Mouse (Mus musculus) cerebellum, adult (tissue): ENCODE measurements around the gene Drosha.

Experiments used
- ATAC-seq: cut with Nextera tagmentation; 2 replicates; pipeline ENCODE4 v1.9.2; 2017; ENCODE audit warnings: mild to moderate bottlenecking, moderate library complexity, mixed read lengths; ENCODE audit not compliant: insufficient number of reproducible peaks, low FRiP score, low TSS enrichment

The Drosha gene

DNA sequence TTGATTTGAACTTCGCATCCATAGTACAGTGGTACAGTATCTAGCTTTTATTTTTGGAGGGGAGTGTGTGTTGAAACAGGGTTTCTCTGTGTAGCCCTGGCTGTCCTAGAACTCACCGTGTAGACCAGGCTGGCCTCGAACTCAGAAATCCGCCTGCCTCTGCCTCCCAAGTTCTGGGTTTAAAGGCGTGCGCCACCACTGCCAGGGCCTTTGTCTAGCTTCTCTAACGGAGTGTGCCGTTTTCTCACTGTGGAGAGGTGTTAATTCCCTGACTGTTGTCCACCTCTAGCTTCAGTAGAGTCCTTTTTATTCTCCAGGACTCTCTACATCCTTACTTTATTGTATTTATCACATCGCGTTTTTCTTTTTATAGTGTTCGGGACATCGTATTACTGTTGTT, 793 bp downstream of the Drosha start:
- ATAC-seq: no peak

DNA sequence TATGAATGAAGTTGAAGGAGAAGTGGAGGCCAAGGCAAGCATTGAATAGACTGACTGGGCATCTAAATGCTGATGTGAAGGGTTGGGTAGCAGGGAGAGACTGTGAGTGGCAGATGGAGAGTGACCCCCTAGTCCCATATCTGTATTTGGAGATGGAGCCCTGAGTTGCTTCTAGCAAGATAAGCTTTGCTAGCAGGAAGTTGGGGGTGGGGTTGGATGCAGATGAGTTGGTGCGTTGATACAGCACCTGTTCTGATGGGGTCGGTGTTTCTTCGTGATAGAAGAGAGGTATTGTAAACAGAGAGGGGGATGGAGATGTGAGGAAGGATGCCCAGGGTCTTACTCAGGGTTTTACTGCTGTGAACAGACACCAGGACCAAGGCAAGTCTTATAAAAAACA, 5.3 kb downstream of the Drosha start:
- ATAC-seq: no peak

DNA sequence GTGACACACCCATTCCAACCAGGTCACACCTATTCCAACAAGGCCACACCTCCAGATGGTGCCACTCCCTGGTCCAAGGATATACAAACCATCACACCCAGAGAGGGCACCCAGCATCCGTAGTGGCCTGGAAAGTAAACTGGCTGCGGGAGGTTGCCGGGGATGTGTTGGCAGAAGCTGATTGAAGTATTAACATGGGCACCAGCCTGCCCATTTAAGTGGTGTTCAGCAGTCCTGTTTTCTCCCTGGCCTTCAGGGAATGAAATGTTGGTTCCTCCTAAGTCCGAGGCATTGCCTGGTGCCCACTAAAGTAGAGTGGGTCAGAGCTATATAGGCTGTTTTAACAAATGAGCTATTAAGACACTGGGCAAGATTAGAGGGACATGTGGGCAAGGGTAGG, 8.0 kb downstream of the Drosha start:
- ATAC-seq: no peak

GRCm38 (mm10) chr15:12833385-12833784, 8.8 kb downstream of the Drosha start:
- no peak for ATAC-seq

DNA sequence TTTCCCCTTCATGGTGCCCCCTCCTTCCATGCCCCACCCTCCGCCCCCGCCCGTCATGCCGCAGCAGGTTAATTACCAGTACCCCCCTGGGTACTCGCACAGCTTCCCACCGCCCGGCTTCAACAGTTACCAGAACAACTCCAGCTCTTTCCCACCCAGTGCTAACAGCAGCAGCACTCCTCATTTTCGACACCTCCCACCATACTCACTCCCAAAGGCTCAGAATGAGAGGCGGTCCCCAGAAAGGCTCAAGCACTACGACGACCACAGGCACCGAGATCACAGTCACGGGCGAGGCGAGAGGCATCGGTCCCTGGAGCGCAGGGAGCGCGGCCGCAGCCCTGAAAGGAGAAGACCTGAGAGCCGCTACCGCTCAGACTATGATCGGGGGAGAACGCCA, 9.6 kb downstream of the Drosha start:
- ATAC-seq: 0 out of 2 replicates have a peak, but pooled peaks have one; percentile 3

DNA sequence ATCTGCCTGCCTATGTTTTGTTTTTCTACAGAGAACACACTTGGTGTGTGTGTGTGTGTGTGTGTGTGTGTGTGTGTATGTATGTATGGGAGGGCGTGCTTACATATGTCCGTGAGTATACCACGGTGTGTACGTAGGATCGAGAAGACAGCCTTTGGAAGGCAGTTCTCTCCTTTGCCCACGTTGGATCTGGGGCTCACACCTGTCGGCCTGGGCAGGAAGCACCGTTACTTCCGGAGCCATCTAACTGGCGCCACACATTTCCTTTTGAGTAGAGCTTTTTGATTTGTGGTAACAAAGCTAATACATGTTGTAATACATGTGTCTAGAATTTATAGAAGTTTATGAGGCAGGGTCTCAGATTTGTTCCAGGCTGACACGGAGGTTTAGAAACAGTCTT, 16.1 kb downstream of the Drosha start:
- no peak for ATAC-seq

- ATAC-seq: no peak
These were observed 18.2 kb downstream of the Drosha start for GRCm38 (mm10) chr15:12842833-12843232.

GRCm38 (mm10) chr15:12848196-12848975, 23.8 kb downstream of the Drosha start:
- no peak for ATAC-seq

DNA sequence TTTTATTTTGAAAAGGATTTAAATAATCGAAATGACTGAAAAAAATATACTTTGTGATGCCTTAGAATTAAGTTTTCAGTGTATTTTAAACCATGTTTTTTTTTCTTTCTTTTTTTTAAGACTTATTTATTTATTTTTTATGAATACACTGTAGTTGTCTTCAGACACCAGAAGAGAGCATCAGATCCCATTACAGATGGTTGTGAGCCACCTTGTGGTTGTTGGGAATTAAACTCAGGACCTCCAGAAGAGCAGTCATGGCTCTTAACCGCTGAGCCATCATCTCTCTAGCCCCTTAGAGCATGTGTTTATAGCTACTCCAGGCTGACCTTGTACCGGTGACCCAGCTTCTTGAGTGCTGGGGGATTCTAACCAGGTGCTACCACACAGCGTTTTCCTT, 24.8 kb downstream of the Drosha start:
- no peak for ATAC-seq

DNA sequence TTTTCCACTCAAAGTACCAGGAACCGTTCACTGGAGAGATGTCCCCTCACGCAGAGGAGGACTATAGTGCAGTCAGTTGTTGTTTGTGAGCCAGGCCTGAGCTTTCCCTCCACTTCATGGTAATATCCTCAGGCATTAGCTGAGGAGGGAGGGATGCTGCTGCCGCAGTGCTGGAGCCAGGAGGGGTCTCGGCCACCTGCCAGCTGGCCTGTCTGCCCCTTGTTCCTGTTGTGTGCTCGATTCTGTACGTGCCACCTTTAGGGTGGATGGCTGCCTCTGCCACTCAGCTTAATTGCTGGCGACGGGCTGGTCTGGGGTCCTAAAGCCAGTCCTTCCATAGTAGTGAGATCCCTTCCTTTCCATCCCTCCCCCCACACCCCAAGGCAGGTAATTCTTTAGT, 28.9 kb downstream of the Drosha start:
- ATAC-seq: no peak

GRCm38 (mm10) chr15:12856780-12857179, 32.2 kb downstream of the Drosha start:
- no peak for ATAC-seq

DNA sequence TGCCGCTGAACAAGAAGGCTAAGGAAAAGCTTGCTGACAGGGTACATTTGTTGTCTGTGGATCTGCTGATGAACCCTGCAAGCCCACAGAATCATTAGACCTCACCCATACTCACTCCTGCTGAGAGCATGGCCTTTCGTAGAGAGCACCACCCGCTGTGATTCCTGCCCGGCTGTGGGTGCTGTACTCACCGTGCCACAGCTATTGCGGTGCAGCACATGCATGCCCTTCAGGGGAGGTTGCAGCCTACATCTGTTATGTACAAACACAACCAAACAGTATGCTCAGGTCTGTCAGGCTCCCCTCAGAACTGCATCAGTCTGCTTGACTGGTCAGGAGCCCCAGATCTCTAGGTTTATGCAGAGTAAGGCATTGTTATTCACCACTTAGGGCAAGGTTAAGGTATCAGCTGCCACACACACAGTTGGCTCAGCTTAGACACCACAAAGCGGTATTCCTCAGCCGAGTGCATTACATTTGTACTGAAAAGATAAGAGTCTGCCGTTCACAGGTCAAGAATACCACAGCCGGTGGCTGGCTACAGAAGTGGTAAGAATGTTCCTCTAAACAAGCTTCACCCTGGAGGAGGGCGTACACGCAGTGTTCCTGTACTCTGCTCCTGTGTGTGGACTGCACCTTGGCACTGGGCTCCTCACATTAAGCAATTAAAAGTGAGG, 33.4 kb downstream of the Drosha start:
- no peak for ATAC-seq

- ATAC-seq: no peak
These were observed 34.0 kb downstream of the Drosha start for GRCm38 (mm10) chr15:12858645-12859044.

GRCm38 (mm10) chr15:12862061-12862460, 37.4 kb downstream of the Drosha start:
- no peak for ATAC-seq

DNA sequence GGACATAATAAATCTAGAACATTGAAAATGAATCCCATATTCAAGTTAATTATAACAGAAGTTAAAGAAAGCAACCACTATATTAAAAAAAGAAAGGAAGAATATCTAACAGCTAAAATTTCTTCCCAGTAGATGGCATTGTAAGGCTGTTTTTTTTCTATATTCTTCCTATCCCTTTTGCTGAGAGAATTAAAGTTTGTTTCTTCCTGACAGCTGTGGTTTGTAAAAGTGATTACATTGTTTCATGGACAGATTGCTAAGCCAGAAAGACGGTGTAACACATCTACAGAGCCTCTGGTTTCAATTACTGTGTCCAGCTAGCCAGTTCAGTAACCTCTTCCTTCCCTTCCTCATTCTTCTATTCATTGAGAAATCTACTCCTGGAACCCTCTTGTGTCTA, 39.1 kb downstream of the Drosha start:
- ATAC-seq: no peak

GRCm38 (mm10) chr15:12865595-12866314, 41.1 kb downstream of the Drosha start:
- no peak for ATAC-seq

DNA sequence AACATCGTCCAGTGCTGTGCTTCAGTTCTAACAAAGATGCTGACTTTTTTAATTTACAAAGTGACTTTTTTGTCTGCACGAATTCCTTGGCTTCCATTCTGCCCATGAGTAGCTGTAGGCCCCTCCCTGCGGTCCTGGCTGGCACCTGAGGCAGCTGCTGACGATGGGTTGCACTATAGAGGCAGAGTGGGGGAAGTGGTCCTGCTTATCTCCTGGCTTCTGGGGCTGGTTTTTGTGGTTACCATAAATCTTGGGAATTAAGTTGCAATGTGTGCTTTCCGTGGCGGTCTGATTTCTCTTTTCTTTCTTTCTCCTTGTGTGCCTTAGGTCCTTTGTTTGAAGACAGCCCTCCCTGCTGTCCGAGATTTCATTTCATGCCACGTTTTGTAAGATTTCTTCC, 42.7 kb downstream of the Drosha start:
- no peak for ATAC-seq

DNA sequence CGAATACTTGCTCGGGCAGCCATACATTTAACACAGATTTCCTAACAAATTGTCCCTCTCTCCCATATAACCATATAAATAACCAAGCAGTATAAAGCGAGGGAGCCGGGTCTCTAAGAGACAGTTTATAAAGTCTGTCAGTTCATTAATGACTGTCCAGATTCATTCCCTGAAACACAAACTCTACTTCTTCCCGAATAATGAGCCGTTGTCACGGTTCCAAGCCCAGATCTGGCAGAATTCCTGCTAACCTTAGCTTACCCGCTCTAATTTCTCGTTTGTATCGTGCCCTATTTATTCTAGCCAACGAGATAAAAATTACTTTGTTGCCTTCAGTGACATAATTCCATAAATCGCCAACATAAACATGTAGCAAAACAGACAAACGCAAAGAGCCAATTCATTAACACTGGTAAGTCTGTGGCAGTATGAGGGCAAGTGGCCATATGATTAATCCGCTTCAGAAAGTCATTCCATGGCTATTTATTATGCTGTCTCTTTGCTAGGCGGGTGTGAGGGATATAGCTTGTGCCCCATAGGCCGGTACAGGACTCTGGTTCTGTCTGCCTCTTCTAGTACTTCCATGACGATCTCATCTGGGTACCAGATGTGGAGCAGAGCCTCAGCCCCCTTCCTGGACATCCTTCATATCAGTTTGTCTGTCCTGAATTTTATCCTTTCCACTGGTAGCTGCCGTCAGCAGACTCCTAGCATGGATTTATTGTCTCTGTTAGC, 51.0 kb downstream of the Drosha start:
- no peak for ATAC-seq

GRCm38 (mm10) chr15:12876266-12876665, 51.7 kb downstream of the Drosha start:
- ATAC-seq: no peak

- ATAC-seq: no peak
These were observed 52.3 kb downstream of the Drosha start for GRCm38 (mm10) chr15:12876881-12877280.

- ATAC-seq: no peak
These were observed 53.3 kb downstream of the Drosha start for GRCm38 (mm10) chr15:12877934-12878333.
